Mouse (Mus musculus) small intestine, adult 2 months (tissue): ENCODE data around the gene Slc35f4.

ENCODE experiments used
- CTCF ChIP-seq: fragments of 200-500 bp; IDR thresholded peaks from 2 replicates; pipeline ENCODE4 v1.5.1; 2012; ENCODE audit warnings: low read depth, mild to moderate bottlenecking, control low read depth, inconsistent platforms, low read length, moderate library complexity, mixed read lengths; ENCODE audit not compliant: insufficient replicate concordance, insufficient read length; ENCODE audit errors: extremely low read depth
- POLR2A ChIP-seq: fragments of 200-500 bp; IDR thresholded peaks from 2 replicates; pipeline ENCODE4 v1.6.1; 2012; ENCODE audit warnings: low read depth, mild to moderate bottlenecking, control low read depth, inconsistent platforms, low read length, moderate library complexity

- TF ChIP-seq POLR2A (no peak), CTCF (no peak)
These were observed 260.4 kb downstream of the Slc35f4 start for GRCm38 (mm10) chr14:49265286-49266002.
